Mouse (Mus musculus): ENCODE measurements at regions not wholly inside any gene's neighbourhood (a gene's known extent, or its start where the extent isn't known, plus 50 kb on each side); places are given as distances from the start of the nearest gene placed in this dataset.

- TF ChIP-seq CTCF (IDR thresholded peaks at IDR 0.05; ENCODE audit: borderline replicate concordance, insufficient read depth, low read depth, low read length): no peak
- TF ChIP-seq POLR2A (IDR thresholded peaks at IDR 0.05; ENCODE audit: borderline replicate concordance, insufficient read depth, low read length): no peak
Measured at GRCm38 (mm10) chr4:89442526-89442925, 131.7 kb upstream of the Cdkn2b start.

All from cerebellum, adult 2 months (tissue).